Mouse (Mus musculus) adrenal gland, postnatal 14 days (tissue): ENCODE measurements around the gene Tbc1d7. TPM values are rescaled to one million over a fixed set of nuclear protein-coding genes. Genes with fewer than 3 reads are reported as not detected.
A peak's percentile ranks its signal among the peaks of the same experiment; 100 is the strongest.

ENCODE experiments used
- DNase-seq: peaks from one replicate; pipeline ENCODE4 v3.0.0; 2021; ENCODE audit warnings: mixed read lengths
- total RNA-seq: library from RNA; stranded (reverse); gene quantifications from 2 replicates; pipeline ENCODE4 v1.2.3, GENCODE M21; 2021

The Tbc1d7 gene
- total RNA-seq, 1 experiment from 2014 or later, result 24.1 TPM

GRCm38 (mm10) chr13:43196000-43196399, 24.7 kb upstream of the Tbc1d7 start:
- DNase-seq, result peak; percentile 37

GRCm38 (mm10) chr13:43193932-43194331, 22.6 kb upstream of the Tbc1d7 start:
- no peak for DNase-seq

DNA sequence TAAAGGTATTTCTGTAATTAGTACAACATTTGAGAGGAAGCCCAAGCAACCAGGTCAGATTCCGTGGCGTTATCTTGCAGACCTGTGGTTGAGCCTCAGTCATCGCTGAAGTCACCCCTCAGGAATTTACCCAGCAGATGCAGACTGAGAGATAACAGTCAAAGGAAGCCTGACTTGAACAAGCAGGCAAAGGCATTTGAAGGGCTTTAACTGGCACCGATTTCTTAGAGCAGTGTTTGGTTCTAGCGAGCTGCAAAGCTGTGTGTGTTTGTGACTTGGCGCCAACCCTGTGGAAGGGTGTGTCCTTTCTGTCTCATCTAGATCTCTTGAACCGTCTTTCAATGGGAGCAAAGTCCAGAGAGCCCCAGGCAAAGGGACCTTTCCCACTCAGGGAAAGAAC, 22.0 kb upstream of the Tbc1d7 start:
- DNase-seq, result no peak

- peak; percentile 70 for DNase-seq
Observed at GRCm38 (mm10) chr13:43191741-43192192, 20.5 kb upstream of the Tbc1d7 start.

- no peak for DNase-seq
Observed at GRCm38 (mm10) chr13:43191290-43191689, 20.0 kb upstream of the Tbc1d7 start.

DNA sequence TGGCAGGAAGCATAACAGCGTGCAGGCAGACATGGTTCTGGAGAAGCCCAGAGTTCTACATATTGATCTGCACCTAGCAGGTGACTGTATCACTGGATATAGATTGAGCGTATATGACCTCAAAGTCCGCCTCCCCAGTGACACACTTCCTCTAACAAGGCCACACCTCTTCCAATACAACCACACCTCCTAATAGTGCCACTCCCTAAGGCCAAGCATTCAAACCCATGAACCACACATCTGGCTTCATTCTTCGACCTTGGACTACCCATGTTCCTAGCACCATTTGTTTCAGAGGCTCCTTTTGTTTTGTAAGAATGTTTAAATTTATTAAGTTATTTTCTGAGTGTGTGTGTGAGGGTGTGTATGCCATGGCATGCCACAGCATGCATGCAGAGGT, 16.4 kb upstream of the Tbc1d7 start:
- no peak for DNase-seq

DNA sequence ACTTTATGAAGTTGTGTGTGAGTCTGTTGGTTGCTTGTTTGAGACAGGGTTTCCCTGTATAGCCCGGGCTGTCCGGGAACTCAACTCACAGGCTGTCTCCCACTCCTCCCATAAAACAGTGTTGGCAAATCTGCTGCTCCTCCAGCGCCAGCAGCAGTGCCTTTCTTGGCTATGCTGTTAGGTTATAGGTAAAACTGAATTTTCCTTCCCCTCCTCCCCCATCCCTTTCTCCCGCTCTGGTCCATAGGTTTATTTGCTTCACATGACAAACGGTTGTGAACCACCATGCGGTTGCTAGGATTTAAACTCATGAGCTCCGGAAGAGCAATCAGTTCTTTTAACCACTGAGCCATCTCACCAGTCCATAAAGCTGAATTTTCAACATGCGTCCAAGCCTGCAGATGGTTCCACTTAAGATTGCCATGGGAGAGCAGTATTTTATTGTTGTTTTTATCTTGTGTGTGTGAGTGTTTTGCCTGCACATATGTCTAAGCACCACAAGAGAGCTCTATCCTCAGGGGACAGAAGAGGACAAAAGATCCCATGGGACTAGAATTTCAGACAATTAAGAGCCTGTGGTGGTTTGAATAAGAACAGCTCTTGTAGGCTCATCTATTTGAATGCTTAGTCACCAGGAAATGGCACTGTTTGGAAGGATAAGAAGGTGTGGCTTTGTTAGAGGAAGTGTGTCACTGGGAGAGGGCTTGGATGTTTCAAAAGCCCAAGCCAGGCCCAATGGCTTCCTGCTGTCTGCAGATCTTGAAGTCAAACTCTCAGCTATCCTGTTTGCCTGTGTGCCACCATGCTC, 12.2 kb upstream of the Tbc1d7 start:
- DNase-seq, result peak; percentile 31

DNA sequence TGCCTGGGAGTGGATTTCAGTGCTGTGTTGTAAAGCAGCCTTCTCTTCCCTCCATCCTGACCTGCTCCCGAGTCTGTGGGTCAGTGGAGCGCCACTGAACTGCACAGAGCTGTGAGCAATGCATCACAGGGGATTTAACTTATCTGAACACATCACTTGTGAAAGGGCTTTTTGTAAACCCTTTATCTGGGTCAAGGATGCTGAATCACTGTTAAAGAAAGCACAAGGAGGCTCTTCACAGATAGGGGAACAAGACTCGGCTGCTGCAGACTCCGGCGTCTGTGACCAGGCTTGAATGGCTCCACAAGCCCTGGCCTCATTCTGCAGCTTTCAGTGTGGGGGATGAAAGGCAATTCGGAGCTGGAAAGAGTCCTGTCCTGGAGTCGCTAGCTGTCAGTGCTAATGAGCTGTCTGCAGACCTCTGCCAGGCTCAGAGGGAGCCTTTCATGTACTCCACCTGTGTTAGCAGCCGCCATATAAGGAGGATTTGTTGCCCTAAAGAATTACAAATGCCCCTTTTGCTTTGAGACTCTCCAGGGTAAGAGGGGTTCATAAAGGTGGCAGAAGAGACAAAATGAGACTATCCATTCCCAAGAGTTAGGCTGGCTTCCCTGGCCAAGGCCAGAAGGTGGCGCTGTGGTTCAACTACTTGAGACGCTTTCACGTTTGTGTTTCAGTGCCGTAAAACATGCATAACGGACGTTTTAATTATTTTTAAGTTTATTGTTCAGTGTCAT, 11.3 kb upstream of the Tbc1d7 start:
- peak; percentile 90 for DNase-seq

- no peak for DNase-seq
Observed at GRCm38 (mm10) chr13:43181104-43181503, 9.8 kb upstream of the Tbc1d7 start.

GRCm38 (mm10) chr13:43177317-43177716, 6.0 kb upstream of the Tbc1d7 start:
- no peak for DNase-seq

DNA sequence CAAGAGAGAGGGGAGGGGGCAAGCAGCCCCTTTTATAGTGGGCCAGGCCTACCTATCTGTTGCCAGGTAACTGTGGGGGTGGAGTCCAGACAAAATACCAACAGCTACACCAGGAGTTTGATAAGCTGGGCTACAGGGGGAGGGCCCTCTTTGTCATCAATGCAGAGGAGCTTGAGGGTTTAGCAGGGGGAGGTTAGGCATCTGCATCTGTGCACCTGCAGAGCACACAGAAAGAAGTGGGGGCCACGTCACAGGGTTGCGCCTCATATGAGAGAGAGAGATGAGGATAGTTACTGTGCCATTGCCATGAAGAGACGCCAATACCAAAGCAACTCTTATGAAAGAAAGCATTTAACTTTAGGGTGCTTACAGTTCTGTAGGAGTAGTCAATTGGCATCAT, 5.4 kb upstream of the Tbc1d7 start:
- no peak for DNase-seq

DNA sequence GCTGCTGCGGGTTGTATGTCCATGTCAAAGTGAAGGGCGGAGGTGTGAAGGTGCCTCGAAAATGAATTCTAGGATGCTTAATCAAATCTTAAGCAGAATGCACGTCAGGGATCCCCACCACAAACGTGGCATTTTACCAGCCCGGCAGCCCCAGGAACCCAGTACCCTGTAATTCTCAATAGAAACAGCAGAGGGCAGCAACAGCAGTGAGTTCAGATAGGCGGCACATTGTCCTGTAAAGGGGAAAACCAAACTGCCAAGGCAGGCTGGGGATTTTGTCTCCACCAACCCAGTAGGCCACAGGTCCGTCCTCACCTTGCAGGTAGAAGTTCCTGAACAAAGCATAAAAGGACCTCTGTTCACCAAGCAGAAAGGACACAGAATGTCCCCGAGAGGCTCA, 2.0 kb upstream of the Tbc1d7 start:
- DNase-seq, result peak; percentile 84

GRCm38 (mm10) chr13:43172036-43172713, 874 bp upstream of the Tbc1d7 start:
- peak; percentile 68 for DNase-seq

GRCm38 (mm10) chr13:43167721-43168120, 3.6 kb downstream of the Tbc1d7 start:
- DNase-seq, result no peak

DNA sequence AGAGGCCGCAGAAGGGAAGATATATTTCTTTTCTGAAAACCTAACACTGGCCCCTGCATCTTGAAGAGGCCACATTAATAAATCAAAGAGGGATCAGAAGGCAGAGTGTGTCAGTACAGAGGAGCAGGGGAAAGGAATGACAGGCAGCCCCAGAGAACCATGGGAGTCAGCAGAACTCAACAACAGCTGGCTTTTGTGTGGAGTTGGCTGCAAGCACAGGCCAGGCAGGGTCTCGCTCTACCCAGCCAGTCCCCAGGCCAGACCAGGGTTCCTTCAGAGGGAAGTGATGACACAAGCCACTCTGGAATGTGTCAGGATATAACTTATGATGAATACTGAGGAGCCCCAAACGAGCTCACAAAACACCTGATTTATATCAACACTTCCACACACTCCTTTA, 11.9 kb downstream of the Tbc1d7 start:
- no peak for DNase-seq

GRCm38 (mm10) chr13:43158281-43158680, 13.0 kb downstream of the Tbc1d7 start:
- DNase-seq, result no peak

- DNase-seq, result no peak
Observed at GRCm38 (mm10) chr13:43157370-43157769, 13.9 kb downstream of the Tbc1d7 start.

DNA sequence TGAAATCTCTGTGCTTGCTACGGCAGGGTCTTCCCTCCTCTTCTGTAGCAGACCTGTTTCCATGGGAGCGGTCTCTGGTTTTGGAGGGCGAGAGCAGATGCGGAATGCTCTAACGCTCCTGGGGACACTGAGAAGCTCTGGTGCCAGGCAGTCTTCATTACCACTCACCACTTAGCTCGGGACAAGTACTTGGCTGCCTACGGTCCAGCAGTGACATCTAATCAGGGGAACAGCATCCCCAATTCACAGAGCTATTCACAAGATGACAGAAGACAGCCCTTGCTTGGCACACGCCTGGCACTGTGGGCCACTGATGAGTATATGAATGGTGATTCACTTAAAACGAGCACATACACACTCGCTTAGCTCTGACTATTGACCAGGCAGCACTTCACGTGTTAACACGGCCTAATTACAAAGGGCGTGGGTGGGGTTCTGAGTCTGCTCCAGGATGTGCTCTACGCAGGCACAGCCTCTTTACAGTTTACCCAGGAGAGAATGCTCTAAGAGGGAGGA, 19.2 kb downstream of the Tbc1d7 start:
- DNase-seq, result no peak

- DNase-seq, result no peak
Observed at GRCm38 (mm10) chr13:43149661-43150060, 21.6 kb downstream of the Tbc1d7 start.

- DNase-seq, result no peak
Observed at GRCm38 (mm10) chr13:43148692-43149091, 22.6 kb downstream of the Tbc1d7 start.

DNA sequence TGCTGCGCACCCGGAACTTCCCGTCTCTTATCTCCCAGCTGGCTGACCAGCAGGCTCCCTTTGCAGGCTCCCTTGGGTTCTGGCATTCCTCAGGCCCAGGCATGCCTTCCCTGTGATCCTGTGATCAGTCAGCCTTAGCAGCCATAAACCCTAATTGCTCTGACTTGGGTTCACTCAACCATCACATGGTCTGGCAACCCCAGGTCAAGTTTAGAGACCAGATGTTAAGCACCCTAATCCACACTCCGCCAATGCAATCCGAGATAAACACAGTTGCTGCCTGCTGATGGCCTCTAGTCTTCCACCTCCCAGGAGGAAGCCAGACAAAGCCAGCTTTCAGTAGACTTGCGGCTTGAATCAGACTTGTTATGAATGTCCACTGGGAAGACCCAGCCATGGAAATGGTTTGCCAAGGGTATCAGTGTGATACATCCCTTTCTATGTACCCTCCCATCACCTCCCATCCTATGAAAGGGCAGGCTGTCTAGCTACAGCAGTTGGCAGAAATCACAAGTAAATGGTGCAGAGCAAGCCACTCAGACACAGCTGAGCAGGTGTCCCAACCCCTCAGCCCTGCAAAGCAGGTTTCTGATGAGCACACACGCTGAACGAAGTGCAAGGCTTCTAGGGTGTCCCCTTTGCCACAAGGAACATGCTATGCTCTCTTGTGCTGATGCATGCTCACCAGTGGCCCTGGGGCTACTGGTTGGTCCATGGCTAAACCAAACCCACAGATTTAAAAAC, 24.6 kb downstream of the Tbc1d7 start:
- DNase-seq, result no peak
